Mouse (Mus musculus): Measurements from ENCODE around the gene Rabac1. TPM values are rescaled to one million over a fixed set of nuclear protein-coding genes. Genes with fewer than 3 reads are reported as not detected.

Rabac1 gene
- polyA plus RNA-seq (2014; fragmentation: Illumina TruSeq; extraction: RNeasy Lipid Tissue Mini Kit (QIAGEN cat#74804); ENCODE audit: low read depth, low replicate concordance) = 1.6 TPM

GRCm38 (mm10) chr7:24971972-24972893, at the start of gene Rabac1:
Gene Rabac1 (minus strand): TSS chr7:24972754.

GRCm38 (mm10) chr7:25005421-25006065, 33.0 kb upstream of the Rabac1 start, which contains the start of gene Atp1a3:
Gene Atp1a3 (minus strand): TSS chr7:25005958.

GRCm38 (mm10) chr7:24944257-24944950, 28.1 kb downstream of the Rabac1 start, which contains the start of gene Gm4881:
Gene Gm4881 (minus strand): TSS chr7:24944494.

Other genes with a start within 250 kb of the Rabac1 start
- gene Gm4763, start 245.8 kb downstream of the Rabac1 start, polyA plus RNA-seq (2014; fragmentation: Illumina TruSeq; extraction: RNeasy Lipid Tissue Mini Kit (QIAGEN cat#74804); ENCODE audit: low read depth, low replicate concordance) = not detected
- gene Cd177, start 212.4 kb downstream of the Rabac1 start, polyA plus RNA-seq (2014; fragmentation: Illumina TruSeq; extraction: RNeasy Lipid Tissue Mini Kit (QIAGEN cat#74804); ENCODE audit: low read depth, low replicate concordance) = not detected
- not detected for gene Ceacam10, start 195.5 kb downstream of the Rabac1 start, polyA plus RNA-seq (2014; fragmentation: Illumina TruSeq; extraction: RNeasy Lipid Tissue Mini Kit (QIAGEN cat#74804); ENCODE audit: low read depth, low replicate concordance)
- not detected for gene Gm9844, start 110.5 kb downstream of the Rabac1 start, polyA plus RNA-seq (2014; fragmentation: Illumina TruSeq; extraction: RNeasy Lipid Tissue Mini Kit (QIAGEN cat#74804); ENCODE audit: low read depth, low replicate concordance)
- gene Lypd4, start 102.8 kb downstream of the Rabac1 start, polyA plus RNA-seq (2014; fragmentation: Illumina TruSeq; extraction: RNeasy Lipid Tissue Mini Kit (QIAGEN cat#74804); ENCODE audit: low read depth, low replicate concordance) = not detected
- gene Dmrtc2, start 102.7 kb downstream of the Rabac1 start, polyA plus RNA-seq (2014; fragmentation: Illumina TruSeq; extraction: RNeasy Lipid Tissue Mini Kit (QIAGEN cat#74804); ENCODE audit: low read depth, low replicate concordance) = not detected
- gene Rps19, start 88.4 kb downstream of the Rabac1 start, polyA plus RNA-seq (2014; fragmentation: Illumina TruSeq; extraction: RNeasy Lipid Tissue Mini Kit (QIAGEN cat#74804); ENCODE audit: low read depth, low replicate concordance) = 37.7 TPM
- gene Cd79a, start 75.4 kb downstream of the Rabac1 start, polyA plus RNA-seq (2014; fragmentation: Illumina TruSeq; extraction: RNeasy Lipid Tissue Mini Kit (QIAGEN cat#74804); ENCODE audit: low read depth, low replicate concordance) = 0.45 TPM
- gene Arhgef1, start 69.8 kb downstream of the Rabac1 start, polyA plus RNA-seq (2014; fragmentation: Illumina TruSeq; extraction: RNeasy Lipid Tissue Mini Kit (QIAGEN cat#74804); ENCODE audit: low read depth, low replicate concordance) = 1.1 TPM
- gene Gm4881, start 28.3 kb downstream of the Rabac1 start, polyA plus RNA-seq (2014; fragmentation: Illumina TruSeq; extraction: RNeasy Lipid Tissue Mini Kit (QIAGEN cat#74804); ENCODE audit: low read depth, low replicate concordance) = not detected
- not detected for gene Atp1a3, start 33.2 kb upstream of the Rabac1 start, polyA plus RNA-seq (2014; fragmentation: Illumina TruSeq; extraction: RNeasy Lipid Tissue Mini Kit (QIAGEN cat#74804); ENCODE audit: low read depth, low replicate concordance)
- gene Grik5, start 99.6 kb upstream of the Rabac1 start, polyA plus RNA-seq (2014; fragmentation: Illumina TruSeq; extraction: RNeasy Lipid Tissue Mini Kit (QIAGEN cat#74804); ENCODE audit: low read depth, low replicate concordance) = 0.32 TPM
- gene Zfp574, start 99.8 kb upstream of the Rabac1 start, polyA plus RNA-seq (2014; fragmentation: Illumina TruSeq; extraction: RNeasy Lipid Tissue Mini Kit (QIAGEN cat#74804); ENCODE audit: low read depth, low replicate concordance) = 0.42 TPM
- 0.32 TPM for gene Pou2f2, start 207.0 kb upstream of the Rabac1 start, polyA plus RNA-seq (2014; fragmentation: Illumina TruSeq; extraction: RNeasy Lipid Tissue Mini Kit (QIAGEN cat#74804); ENCODE audit: low read depth, low replicate concordance)
- gene Dedd2, start 247.9 kb upstream of the Rabac1 start, polyA plus RNA-seq (2014; fragmentation: Illumina TruSeq; extraction: RNeasy Lipid Tissue Mini Kit (QIAGEN cat#74804); ENCODE audit: low read depth, low replicate concordance) = 0.45 TPM
- 0.58 TPM for gene Zfp526, start 248.7 kb upstream of the Rabac1 start, polyA plus RNA-seq (2014; fragmentation: Illumina TruSeq; extraction: RNeasy Lipid Tissue Mini Kit (QIAGEN cat#74804); ENCODE audit: low read depth, low replicate concordance)

All from liver, adult 10 weeks (tissue).